Comparison of ENCODE assay signal across 27 mouse cellular contexts in the genomic region with DNA sequence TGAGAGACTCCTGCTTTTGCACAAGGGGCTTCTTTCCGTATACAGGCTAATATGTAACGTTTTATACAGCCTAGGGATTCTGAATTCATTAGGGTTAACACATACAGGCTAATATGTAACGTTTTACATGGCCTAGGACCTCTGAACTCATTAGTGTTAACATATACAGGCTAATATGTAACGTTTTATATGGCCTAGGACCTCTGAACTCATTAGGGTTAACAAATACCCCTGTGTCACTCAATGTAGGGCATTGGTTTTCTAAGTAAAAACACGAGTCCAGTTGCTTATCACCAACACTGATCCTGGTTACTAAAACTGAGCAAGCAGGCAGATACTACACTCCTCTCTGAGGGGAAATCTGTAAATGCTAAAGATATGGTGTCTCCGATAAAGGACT. TPM values are rescaled to one million over a fixed set of nuclear protein-coding genes. Genes with fewer than 3 reads are reported as not detected.
DNase-seq lines count a peak whose midpoint lies in the region; ATAC-seq and TF ChIP-seq lines count a peak whose summit lies in the region.
"Had no signal": no experiment of that assay in that cellular context is flagged by ENCODE, and none has a peak within 500 bp of the region (broad histone marks: within the 10 kb centered on the region; RNA-seq: fewer than 3 reads in every experiment).

No protein-coding gene starts in this region.

- peak; percentile 51 for DNase-seq in kidney, adult 2 months
- no peak for DNase-seq in kidney, postnatal 25 days
- no peak for DNase-seq in kidney, postnatal 10 days
- DNase-seq: adrenal gland, adult 8-10 months; adrenal gland, postnatal 25 days; cerebellum, adult 11-12 months; cerebellum, adult 8-10 months; cerebellum, postnatal 10 days; cerebellum, postnatal 36 days; embryo, embryonic 11 days; gastrocnemius, postnatal 10 days; gastrocnemius, postnatal 36 days; heart, adult 2 months; heart, postnatal 14 days; heart, postnatal 4 days had no signal

- ATAC-seq in kidney, embryonic 15.5 days (replicated peaks; ENCODE audit: low FRiP score): peak; percentile 67
- peak; percentile 54 for ATAC-seq in intestine, embryonic 15.5 days
- ATAC-seq in forebrain, embryonic 16.5 days: no peak
- ATAC-seq: activated CD4-positive, CD25-positive, alpha-beta regulatory T cell, adult 4 months; forebrain, embryonic 15.5 days had no signal

- no peak overlapping the region for H3K4me3 ChIP-seq in kidney, adult 2 months (ENCODE audit: insufficient read depth, low read depth, low read length)
- H3K4me3 ChIP-seq in kidney, embryonic 15.5 days (replicated peaks): no peak overlapping the region
- no peak overlapping the region for H3K4me3 ChIP-seq in intestine, embryonic 15.5 days (replicated peaks)
- H3K4me3 ChIP-seq in forebrain, embryonic 16.5 days (replicated peaks; ENCODE audit: low read length): no peak overlapping the region
- H3K4me3 ChIP-seq: embryonic facial prominence, embryonic 10.5 days; embryonic facial prominence, embryonic 13.5 days; erythroblast, embryonic 14.5 days; forebrain, embryonic 12.5 days; forebrain, embryonic 15.5 days; heart, adult 2 months; heart, embryonic 10.5 days; heart, embryonic 13.5 days had no signal

- H3K9ac ChIP-seq in kidney, embryonic 15.5 days: no peak overlapping the region
- no peak overlapping the region for H3K9ac ChIP-seq in intestine, embryonic 15.5 days
- H3K9ac ChIP-seq in forebrain, embryonic 16.5 days (replicated peaks; ENCODE audit: low read depth, low read length): no peak overlapping the region
- H3K9ac ChIP-seq: embryonic facial prominence, embryonic 13.5 days; forebrain, embryonic 12.5 days; forebrain, embryonic 15.5 days; heart, embryonic 13.5 days; hindbrain, embryonic 14.5 days had no signal

- peaks cover 7% of the 10 kb centered on the region; the same call in 1 of the 2 replicates for H3K4me1 ChIP-seq in kidney, adult 2 months (ENCODE audit: control insufficient read depth, insufficient read depth, low read length)
- peaks cover 18% of the 10 kb centered on the region; the same call in 1 of the 2 replicates for H3K4me1 ChIP-seq in kidney, embryonic 15.5 days
- no peaks in the 10 kb centered on the region for H3K4me1 ChIP-seq in intestine, embryonic 15.5 days (replicated peaks)
- H3K4me1 ChIP-seq in forebrain, embryonic 16.5 days (replicated peaks; ENCODE audit: control insufficient read depth, insufficient read depth, low read length): no peaks in the 10 kb centered on the region
- H3K4me1 ChIP-seq: embryonic facial prominence, embryonic 10.5 days; embryonic facial prominence, embryonic 13.5 days; forebrain, embryonic 15.5 days; heart, embryonic 10.5 days; heart, embryonic 13.5 days had no signal

- TF ChIP-seq CTCF in kidney, adult 2 months (conservative IDR thresholded peaks at IDR 0.05; ENCODE audit: insufficient read depth, insufficient read length, low read depth, low read length): no peak

- H3K4me2 ChIP-seq in kidney, embryonic 15.5 days: no peak overlapping the region
- no peak overlapping the region for H3K4me2 ChIP-seq in intestine, embryonic 15.5 days (replicated peaks)
- H3K4me2 ChIP-seq in forebrain, embryonic 16.5 days (ENCODE audit: low read length): no peak overlapping the region
- H3K4me2 ChIP-seq: embryonic facial prominence, embryonic 13.5 days; forebrain, embryonic 12.5 days; forebrain, embryonic 15.5 days; heart, embryonic 13.5 days; hindbrain, embryonic 14.5 days had no signal

- no peaks in the 10 kb centered on the region for H3K36me3 ChIP-seq in kidney, adult 2 months (ENCODE audit: control insufficient read depth, insufficient read depth, low read length)
- no peaks in the 10 kb centered on the region for H3K36me3 ChIP-seq in kidney, embryonic 15.5 days
- no peaks in the 10 kb centered on the region for H3K36me3 ChIP-seq in intestine, embryonic 15.5 days
- no peaks in the 10 kb centered on the region for H3K36me3 ChIP-seq in forebrain, embryonic 16.5 days (ENCODE audit: control insufficient read depth, insufficient read depth)
- H3K36me3 ChIP-seq: embryonic facial prominence, embryonic 10.5 days; embryonic facial prominence, embryonic 13.5 days; forebrain, embryonic 12.5 days; forebrain, embryonic 15.5 days; heart, embryonic 10.5 days; heart, embryonic 13.5 days had no signal

- 42% methylated on average over 6 of the region's 6 CpGs for WGBS in kidney, adult 2 months
- WGBS in kidney, embryonic 15.5 days: 61% methylated on average over 6 of the region's 6 CpGs
- 52% methylated on average over 6 of the region's 6 CpGs for WGBS in intestine, embryonic 15.5 days
- WGBS in forebrain, embryonic 16.5 days: 77% methylated on average over 6 of the region's 6 CpGs

- no peak overlapping the region for H3K27ac ChIP-seq in kidney, adult 2 months (ENCODE audit: insufficient read depth, low read depth, low read length)
- peak overlapping the region; percentile 75 for H3K27ac ChIP-seq in kidney, embryonic 15.5 days
- H3K27ac ChIP-seq in intestine, embryonic 15.5 days: no peak overlapping the region
- no peak overlapping the region for H3K27ac ChIP-seq in forebrain, embryonic 16.5 days (ENCODE audit: low read length)
- H3K27ac ChIP-seq: embryonic facial prominence, embryonic 10.5 days; embryonic facial prominence, embryonic 13.5 days; forebrain, embryonic 12.5 days; forebrain, embryonic 15.5 days; heart, adult 2 months; heart, embryonic 10.5 days; heart, embryonic 13.5 days; hindbrain, embryonic 14.5 days had no signal

- no peaks in the 10 kb centered on the region for H3K9me3 ChIP-seq in kidney, embryonic 15.5 days (replicated peaks)
- H3K9me3 ChIP-seq in intestine, embryonic 15.5 days: no peaks in the 10 kb centered on the region
- H3K9me3 ChIP-seq in forebrain, embryonic 16.5 days (ENCODE audit: control insufficient read depth, low read length): no peaks in the 10 kb centered on the region
- H3K9me3 ChIP-seq: embryonic facial prominence, embryonic 10.5 days; embryonic facial prominence, embryonic 13.5 days; forebrain, embryonic 12.5 days; forebrain, embryonic 15.5 days; heart, embryonic 10.5 days; heart, embryonic 13.5 days had no signal

- no peak for TF ChIP-seq POLR2A in kidney, adult 2 months (IDR thresholded peaks at IDR 0.05; ENCODE audit: low read depth, low read length)

- no peaks in the 10 kb centered on the region for H3K27me3 ChIP-seq in kidney, adult 2 months (replicated peaks; ENCODE audit: control insufficient read depth, insufficient read depth, low read length)
- no peaks in the 10 kb centered on the region for H3K27me3 ChIP-seq in kidney, embryonic 15.5 days
- no peaks in the 10 kb centered on the region for H3K27me3 ChIP-seq in intestine, embryonic 15.5 days (replicated peaks)
- H3K27me3 ChIP-seq in forebrain, embryonic 16.5 days (replicated peaks; ENCODE audit: control insufficient read depth, insufficient read depth, low read length): no peaks in the 10 kb centered on the region
- H3K27me3 ChIP-seq: embryonic facial prominence, embryonic 13.5 days; forebrain, embryonic 12.5 days; forebrain, embryonic 15.5 days; heart, embryonic 13.5 days had no signal

RNA-seq across cellular contexts. Expression of gene Ccdc170, which starts 49.6 kb away (rescaled TPM):
- 3.8 and 5.0 TPM in 2 replicates for polyA plus RNA-seq in kidney, adult 2 months (2012; rRNA removed)
- 1.5 and 1.8 TPM in 2 replicates for polyA plus RNA-seq in kidney, embryonic 15.5 days (2015; fragmentation: Nextera tagmentation; extraction: Ambion mirVana)
- 0.08 and 0.09 TPM in 2 replicates for polyA plus RNA-seq in intestine, embryonic 15.5 days (2015; fragmentation: Nextera tagmentation; extraction: Ambion mirVana)
- polyA plus RNA-seq in forebrain, embryonic 16.5 days (2015; fragmentation: Nextera tagmentation; extraction: Ambion mirVana): 0.14 and 0.27 TPM in 2 replicates
- polyA plus RNA-seq: activated CD4-positive, CD25-positive, alpha-beta regulatory T cell, adult 4 months; erythroblast, embryonic 14.5 days; heart, embryonic 10.5 days; heart, embryonic 13.5 days had no signal
